Mouse (Mus musculus) lung, postnatal 25 days (tissue): ENCODE measurements around the gene Jph4.

Source experiments
- DNase-seq: peaks from one replicate; pipeline ENCODE4 v3.0.0; 2022; ENCODE audit warnings: low spot score

The Jph4 gene

DNA sequence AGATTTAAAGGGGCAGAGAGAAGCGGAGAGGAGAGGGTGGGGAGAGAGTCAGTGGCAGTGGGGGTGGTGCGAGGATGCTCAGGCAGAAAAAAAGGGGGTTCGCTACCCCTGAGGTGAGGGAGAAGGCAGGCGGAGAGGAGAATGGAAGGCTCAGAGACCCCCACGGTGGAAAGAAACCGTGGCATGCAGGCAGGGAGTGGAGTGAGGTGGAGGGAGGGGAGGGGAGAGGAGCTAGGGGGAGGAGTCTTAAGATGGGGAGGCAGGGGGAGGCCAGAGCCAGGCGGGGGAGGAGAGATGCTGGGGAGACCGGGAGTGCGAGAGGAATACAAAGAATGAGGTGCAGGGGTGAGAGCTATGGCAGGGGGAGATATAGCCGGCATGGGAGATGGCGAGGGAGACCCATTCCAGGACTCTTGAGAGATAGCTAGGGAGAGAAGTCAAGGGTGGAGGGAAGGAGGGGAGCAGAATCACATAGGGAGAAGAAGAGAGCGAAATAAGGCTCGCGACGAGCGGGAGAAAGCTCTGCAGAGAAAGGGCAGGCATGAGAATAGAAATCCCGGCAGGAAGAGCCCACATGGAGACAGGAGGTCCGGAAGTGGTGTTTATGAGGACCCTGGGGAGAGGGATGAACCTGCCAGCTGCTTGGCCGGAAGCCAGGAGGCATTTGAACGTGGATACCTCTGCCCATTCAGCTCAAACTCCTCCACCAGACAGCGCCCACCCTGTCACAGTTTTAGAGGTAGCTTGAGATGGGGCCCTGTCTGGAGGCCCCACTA lies at the start of gene Jph4:
Gene Jph4, minus strand, starts transcription at position 511 of the 776 bp plus-strand sequence.
- DNase-seq: no peak

DNA sequence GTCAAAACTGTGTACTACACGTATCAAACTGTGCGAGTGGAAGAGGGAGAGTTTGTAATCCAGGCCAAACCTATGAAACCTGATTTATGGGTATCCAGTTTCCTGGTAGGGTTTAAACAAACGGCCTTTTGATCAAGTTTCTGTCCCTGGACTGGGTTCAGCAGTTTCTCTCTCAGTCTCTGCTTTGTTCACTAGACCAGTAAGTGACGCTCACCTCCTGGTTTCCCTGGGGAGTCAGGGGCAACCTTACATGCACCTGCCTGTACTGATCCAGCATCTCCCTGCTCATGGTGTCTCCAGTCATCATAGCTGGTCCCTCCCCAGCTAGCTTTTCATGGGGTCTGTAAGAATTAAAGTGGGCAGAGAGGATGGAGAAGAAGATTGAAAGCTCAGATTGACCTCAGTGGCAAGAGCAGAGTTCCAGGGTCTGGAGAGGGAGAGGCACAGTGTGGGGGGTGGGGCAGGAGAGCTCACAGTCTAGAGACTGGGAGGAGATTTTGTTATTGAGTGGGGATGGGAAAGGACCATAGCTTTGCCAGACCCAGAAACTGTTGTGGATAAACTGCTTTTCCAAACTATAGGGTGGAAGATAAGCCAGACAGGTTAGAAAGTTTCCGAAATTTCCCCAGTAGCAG lies 47.6 kb upstream of the Jph4 start:
- no peak for DNase-seq

DNA sequence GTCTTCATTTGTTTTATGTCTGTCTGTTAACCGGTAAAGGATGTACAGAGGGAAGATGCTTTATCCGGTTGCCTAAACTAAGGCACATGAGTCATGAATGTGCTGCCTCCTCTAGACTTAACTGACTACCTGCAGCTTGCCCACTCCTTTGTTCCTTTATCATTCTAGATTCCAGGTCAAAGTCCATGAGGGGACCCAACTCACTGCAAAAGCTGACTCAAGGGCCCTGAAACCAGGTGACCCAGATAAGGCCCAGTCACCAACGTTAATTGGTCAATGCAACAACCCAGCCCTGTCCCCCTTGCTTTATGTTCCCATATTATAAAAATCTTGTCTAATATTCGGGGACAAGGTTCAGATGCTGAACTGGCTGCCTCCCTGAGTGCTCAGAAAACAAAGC lies 45.4 kb upstream of the Jph4 start:
- no peak for DNase-seq

DNA sequence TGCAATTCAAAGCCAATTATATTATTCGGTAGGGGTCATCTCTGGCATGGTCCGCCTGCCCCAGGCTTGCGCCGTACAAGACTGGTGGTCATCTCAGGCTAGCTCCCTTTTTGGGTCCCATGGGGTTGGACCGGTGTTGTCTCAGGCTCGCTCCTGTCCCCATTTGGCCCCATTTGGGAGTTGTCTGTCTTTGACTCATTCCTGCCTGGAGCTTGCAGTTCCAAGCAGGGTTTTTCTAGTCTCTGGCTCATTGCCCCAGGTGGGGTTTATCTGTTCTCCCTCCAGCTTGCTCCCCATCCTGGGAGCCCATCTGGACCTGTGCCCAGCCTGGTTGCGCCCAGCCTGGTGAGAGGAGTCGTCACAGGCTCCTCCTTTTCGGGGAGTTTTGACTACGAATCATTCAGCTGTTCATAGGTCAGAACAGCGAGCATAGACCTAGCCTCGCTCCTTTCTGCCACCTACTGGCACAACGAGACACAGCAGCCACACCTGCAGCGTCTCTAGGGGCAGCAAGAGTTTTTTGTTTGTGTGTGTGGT lies 44.4 kb upstream of the Jph4 start:
- DNase-seq: peak; percentile 65

DNA sequence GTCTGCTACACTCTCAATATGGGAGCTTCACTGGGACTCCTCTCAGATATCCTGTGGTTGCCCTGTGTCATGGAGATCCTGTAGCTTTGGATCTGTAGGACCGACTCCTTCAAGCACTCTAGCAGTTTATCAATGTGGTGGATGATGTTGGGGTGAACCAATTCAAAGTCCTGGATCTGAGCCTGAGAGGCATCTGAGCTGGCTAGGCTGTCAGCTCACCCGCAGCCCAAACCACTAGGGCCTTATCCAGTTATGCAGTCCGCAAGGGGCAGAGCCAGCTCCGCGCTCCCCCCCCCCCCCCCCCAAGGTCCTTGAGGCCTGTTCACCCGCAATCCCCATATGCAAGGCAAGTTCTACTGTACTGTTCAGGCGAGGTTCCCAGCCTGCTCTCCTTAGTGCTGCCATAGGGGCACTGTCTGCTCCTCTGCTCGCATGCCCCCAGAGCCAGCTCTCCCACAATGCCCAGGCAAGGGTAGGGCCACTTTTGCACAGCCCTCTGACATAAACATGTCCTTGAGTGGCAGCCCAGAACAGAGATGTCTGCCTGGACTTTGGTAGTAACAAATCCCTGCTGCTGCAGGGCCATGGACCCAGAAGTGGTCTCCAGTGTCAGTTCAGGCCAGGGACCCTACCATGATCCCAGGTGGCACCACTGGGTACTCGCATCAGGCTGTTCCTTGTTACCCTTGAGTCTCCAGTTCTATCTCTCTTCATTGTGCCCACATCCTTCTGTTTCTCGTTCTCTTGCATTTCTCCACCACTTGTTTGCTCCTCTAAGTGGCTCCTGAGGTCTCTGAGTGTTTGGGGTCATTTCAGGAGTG lies 43.7 kb upstream of the Jph4 start:
- no peak for DNase-seq

DNA sequence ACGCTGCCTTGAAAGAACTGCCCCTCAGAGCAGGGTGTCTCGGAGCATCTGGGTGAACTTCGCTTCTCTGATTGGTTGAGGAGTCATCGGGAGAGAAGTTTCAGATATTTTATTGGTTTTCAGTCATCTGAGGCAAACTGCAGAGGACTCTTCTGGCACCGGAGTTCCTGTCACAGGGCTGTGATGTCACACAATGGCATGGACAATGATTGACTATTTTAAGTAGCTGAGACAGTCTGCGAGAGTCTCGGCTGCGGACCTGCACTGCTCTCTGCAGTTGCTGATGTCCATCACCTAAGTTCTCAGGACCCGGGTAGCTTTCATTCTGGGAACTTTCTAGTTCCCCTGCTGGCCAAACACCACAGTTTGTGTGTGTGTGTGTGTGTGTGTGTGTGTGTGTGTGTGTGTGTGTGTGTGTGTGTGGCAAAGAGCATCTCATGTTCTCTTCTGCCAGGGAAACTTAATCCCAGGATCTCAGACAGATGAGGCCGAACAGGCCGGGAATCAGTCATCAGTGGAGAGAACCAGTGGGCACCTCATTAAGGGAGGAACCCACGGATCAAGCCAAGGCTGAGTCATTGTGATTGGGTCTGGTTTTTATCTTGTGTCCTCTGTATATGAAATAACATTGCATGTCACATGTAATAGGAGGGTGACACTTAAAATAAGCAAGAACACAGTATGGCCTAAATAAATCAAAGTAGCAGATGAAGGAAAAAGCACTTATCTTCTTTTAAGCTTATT lies 40.8 kb upstream of the Jph4 start:
- no peak for DNase-seq

DNA sequence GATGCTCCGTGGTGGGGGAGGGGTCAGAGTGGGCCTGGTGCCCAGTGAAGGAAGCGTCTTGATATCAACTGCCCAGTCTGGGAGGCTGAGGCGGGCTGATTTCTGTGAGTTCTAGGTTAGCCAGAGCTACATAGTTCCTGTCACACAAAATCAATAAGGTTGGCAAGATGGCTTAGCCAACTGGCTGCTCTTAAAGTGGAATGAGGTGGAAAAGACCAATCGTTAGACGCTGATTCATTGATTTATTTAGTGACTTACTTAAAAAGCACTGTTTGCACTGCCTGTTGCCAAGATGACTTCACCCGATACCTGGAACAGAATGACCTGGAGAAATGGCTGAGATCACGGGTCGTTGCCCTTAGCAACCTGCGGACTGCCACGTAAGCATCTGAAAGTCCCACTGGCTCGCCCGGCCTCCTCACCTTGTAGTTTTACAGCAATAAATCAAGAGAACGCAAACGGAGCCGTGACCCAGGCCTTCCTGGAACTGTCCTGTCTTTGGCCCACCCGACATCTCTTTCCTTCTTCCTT lies 36.3 kb upstream of the Jph4 start:
- no peak for DNase-seq

DNA sequence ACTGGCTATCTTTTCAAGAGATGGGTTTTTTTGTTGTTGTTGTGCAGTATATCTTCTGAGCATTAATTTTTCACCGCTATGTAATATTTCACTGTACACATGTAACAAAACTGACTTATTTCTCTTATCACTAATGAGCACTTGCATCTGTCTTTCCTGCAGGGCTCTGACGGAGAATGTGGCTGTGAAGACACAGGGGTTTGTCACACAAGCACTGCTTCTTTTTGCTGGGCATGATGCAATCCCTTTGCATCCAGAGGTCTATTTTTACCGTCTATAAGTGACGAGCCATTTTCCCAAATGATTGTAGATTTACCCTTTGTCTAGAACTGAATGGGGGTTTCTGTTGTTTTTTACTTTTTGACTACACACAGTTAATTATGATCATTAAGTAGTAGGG lies 35.4 kb upstream of the Jph4 start:
- no peak for DNase-seq

DNA sequence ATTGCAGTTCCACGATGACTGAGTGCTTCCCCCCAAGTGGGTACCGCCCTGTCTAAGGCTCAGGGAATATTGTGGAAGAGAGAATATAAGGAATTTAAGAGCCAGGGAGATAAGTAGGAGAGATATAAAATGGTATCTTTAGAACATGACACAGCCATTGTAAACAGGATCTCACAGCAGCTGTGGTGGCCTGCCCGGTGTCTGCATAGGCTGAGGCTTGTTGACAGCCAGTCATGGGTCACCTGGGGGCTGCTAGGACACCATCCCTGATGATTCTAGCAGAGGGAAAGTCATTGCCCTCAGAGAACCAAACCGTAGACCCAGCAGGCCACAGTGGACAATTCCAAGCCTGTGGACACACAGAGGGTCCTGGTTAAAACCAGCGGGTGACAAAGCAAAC lies 34.2 kb upstream of the Jph4 start:
- DNase-seq: no peak

DNA sequence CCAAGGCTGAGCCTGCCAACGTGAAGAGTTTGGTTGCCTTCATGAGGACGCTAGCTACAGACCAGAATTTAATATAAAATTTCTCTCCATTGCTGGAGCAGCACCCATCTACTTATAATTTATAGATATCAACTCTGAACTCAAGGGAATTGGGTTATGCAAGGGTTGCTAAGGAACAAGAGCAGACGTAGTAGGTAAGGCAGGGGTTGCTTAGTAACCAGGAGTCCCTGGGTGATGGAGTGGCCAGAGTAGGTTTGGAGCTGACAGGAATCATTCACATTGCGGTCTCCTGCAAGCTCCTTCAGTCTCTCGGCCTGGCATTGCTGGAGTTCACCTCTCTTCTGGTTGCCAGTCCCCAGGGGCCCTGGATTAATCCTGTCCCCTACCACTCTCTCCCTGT lies 32.3 kb upstream of the Jph4 start:
- no peak for DNase-seq

DNA sequence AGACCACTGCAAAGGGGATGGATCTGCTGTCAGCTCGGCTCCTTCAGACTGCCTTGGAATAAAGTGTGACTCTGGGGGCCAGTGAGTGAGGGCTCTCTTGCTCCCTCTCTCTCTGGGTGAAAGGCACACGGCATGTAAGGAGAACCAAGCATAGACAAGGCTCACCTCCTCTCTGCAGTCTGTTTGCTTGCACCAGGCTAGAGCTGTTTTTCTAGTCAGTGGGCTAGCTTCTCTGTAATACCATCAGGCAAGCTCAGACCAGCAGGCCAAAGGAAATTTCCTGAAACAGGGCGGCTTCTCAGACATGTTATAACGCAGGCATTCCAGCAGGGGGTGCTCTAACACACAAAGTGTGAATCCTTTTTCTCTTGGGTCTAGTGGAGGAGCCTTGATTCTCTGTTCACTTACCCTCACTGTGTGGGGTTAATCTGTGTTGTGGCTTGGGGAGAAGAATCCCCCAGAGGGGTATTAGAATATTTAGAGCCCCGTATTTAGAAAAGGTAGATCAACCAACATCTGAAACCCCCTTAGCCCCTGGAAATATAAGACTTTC lies 31.7 kb upstream of the Jph4 start:
- peak; percentile 47 for DNase-seq

DNA sequence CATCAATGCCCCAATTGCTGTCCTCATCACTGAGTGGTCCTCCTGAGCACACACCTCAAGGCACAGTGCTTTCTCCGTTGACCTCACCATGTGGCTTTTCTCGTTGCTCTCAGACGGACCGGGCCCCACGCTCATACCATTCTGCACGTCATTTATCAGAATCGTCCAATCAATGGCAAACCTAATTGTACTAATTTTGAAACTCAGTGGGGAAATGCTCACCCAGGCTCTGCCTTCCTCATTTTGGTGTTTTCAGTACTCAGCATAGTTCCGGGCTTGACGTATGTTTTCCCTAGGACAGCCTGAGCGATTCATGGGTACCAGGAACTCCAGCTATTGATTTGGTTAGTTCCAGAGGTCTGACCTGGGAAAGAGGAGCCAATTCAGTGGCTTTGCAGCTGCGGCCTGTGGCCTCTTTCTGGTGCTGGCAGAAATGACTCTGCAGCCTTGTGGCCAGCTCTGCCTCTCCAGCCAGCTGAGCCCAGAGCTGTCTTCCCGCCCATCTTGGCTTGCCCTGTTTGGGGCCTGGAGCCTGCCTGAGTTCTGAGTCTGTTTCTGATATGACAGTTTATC lies 30.2 kb upstream of the Jph4 start:
- peak; percentile 6 for DNase-seq

DNA sequence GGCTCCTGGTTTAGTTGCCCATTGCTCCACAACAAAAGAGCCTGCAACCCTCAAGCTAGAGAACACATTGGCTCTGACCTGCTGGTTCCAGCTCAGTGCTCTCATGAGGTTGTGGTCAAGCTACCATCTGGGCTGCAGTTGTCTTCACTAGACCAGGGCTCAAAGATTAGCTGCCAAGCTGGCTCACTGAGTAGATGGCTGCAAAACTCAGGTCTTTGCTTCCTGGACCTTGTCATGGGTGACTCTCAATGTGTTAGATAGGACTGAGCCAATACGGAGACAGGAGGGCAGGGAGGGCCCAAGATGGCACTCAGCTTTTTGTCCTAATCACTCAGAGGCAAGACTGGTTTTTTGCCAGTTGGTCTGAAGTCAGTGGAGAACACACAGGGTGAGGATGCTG lies 29.6 kb upstream of the Jph4 start:
- DNase-seq: no peak

DNA sequence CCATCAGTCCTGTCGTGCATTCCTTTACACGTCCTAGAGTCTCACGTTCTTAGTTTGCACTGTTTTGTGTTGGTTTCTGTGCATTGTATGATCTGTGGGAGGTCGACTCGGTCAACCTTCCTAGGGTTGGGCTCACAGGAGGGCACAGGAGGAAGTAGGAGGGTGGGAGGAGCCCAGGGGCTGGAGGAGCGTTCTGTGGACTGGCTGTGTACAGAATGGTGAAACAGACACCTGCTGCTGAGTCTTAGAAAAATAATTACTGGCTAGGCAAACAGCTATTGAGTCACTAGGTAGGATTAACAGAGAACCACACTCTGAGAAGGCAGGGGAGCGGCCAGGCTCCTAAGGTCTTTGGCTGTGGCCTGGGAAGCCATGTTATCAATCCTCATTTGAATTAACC lies 22.6 kb upstream of the Jph4 start:
- DNase-seq: no peak

DNA sequence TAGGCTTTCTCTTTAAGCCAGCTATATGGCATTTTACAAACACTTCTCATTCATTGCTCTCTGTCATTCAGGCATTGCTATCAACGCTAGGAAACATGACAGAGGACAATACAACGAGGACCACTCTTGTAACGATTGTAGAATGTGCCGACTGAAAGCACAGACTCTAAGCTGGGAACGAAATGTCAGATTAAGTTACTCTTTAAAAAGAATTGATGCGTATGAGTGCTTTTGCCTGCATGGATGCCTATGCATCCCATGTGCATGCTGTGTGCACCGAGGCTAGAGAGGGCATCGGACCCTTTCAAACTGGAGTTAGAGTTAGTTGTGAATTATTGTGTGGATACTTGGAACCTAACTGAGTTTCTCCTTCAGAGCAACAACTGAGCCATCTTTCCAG lies 18.9 kb upstream of the Jph4 start:
- DNase-seq: no peak

DNA sequence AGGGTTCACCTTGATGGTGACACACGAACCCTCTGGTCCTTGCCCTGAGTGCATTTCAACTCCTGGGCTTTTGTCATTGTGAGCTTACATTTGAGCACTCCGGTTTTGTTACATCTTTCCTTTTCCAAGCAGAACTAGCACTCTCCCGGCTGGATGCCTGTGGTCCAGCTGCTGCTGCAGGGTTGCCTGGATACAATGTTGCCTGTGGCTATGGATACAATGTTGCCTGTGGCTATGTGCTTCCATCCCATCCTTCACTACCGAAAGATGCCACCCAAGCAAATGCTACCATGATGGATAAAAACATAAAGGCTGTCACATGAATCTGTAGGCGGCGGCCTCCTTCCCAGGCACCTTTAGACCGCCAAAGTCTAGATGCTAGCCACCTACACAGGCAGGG lies 9.8 kb upstream of the Jph4 start:
- DNase-seq: no peak

DNA sequence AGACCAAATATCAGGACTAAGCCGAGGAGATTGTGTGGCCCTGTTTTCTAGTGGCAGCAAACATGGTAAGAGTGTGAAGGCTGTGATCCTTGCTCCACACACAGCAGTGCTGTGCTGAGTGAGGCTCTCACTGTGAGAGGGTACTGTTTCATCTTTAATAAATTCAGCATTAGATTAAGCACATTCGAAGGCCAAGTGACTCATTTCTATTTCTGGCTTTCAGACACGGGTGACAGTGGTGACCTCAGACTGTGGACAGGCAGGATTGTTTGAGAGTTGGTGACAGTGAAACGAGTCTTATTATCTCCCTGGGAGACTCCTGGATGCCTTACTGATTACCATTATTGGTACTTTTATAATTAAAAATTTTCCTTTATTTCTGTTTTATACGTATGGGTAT lies 9.0 kb upstream of the Jph4 start:
- no peak for DNase-seq

DNA sequence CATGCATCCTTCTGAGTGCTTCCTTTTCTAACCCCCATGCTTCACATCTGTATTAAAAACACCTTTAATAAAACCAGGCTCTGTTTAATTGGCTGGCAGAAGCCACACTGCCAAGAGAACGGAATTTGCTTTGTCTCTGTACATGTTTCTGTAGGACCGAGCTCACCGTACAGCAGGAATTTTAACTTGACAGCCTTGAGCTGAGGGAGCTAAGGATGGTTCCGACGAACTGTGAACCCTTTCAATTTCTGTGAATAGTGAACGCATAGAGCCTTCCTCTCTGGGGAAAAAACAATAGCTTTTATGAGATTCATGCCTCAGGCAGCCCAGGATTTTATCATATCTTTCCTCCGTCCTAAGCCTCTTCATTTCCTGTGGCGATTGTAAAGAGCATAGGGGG lies 5.6 kb upstream of the Jph4 start:
- no peak for DNase-seq

DNA sequence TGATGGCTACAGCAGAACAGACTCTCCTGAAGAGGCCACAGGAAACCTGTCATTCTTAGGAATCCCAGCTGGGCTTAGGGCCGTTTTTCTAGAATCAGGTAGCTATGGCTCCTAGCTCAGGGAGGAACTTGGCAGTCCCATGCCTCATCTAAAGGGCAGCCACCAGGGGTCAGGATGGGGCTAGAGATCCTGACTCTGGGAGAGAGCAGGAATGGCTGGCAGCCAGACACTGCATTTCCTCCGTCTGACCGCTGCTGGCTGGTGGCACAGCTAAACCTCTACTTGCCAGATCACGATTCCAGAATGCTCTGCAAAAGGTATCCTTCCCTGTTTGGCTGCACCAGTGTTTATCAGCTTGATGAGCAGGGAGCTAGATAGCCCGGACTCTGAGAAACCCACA lies 5.2 kb upstream of the Jph4 start:
- peak; percentile 76 for DNase-seq

DNA sequence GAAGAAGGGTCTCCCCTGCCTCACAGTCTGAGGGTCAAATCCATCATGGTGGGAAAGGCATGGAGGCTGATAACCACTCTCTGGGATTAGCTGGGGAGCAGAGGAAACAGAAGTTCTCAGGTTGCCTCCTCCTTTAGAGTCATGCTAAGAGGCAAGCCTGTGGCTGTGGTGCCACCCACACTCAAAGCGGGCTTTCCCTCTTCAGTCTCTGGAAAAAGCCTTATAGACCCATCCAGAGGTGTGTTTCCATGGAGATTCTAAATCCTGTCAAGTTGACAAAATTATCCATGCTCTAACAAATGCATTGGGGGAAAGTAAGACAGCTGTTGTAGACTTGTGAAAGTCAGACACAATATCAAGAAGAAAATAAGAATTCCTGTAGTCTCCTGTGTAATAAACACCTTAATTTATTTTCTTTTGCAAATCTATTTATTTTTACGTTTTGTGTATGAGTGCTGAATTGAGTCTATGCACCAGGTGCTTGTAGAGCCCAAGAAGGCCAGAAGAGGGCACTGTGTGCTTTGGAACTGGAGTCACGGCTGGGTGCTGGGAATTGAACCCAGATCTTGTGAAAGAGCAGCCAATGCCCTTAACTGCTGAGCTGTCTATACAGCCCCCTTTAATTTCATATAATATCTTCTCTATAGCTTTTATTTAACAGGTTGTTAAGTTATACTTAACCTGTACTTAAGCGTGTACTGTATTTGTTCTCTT lies 2.8 kb upstream of the Jph4 start:
- no peak for DNase-seq

DNA sequence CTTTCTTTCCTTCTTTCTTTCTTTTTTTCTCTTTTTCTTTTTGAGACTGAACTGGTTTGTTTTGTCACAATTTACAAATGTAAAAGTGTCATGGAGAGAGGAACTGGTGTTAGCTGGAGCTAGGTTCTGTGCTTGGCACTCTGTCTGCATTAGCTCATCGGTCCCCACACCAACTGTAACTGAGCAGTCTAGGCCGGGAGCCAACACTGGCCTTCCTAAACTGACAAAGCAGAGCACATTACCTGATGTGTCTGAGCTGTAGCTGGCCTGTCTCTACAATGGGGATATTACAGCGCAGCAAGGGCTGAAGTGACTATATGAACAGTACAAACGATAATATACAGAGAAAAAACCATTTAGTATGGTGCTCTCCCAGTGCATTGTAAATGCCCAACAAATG lies 2.1 kb upstream of the Jph4 start:
- DNase-seq: no peak
